In the genomic region with DNA sequence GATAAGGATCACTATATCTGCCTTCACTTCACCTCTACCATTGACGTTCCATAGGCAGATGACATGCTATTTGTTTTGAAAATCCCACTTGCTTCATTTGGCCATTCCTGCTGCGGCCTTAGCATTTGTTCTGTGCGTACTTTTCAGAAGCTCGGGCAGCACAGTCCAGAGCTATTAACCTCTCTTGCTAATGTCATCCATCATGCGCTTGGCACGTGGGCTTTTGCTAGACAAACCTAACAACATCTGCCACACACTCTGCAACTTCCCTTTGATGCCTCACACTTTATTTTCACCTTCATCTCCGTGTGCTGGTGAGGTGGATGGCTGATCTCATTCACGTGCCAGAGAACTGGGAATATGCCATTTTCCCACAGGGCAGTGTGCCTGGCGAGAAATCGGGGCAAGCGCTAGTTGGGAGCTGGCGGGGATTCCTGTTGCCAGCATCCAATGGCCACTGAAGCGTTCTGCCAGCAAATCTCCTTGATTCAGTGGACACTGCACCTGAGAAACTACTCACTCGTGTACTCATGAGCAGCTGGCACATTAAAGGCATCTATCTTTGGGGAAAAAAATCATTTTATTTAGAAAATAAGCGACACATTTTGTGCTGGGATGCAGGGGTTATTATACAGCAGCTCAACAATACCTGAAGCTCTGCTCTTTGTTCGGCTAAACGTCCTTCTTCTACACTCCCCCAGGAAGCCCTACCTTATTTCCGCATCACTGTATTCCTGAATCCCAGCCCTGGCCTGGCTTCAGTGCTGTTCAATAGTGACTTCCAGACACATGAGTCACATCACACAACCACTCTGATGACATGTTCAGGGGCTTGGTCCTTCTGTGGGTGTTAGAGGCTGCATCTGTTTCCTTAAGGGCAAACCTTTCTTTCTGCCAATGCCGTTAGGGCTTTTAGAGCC, we compare ENCODE assay signal across 15 mouse cellular contexts.
DNase-seq lines count a peak whose midpoint lies in the region; ATAC-seq lines count a peak whose summit lies in the region.
"Had no signal": no experiment of that assay in that cellular context is flagged by ENCODE, and none has a peak within 500 bp of the region (broad histone marks: within the 10 kb centered on the region; RNA-seq: fewer than 3 reads in every experiment).

No protein-coding gene starts in this region.

- H3K9ac ChIP-seq in hindbrain, embryonic 11.5 days (ENCODE audit: low read depth, low read length), result no peak overlapping the region
- H3K9ac ChIP-seq: limb, embryonic 15.5 days; lung, embryonic 14.5 days; midbrain, embryonic 12.5 days had no signal

- no peaks in the 10 kb centered on the region for H3K9me3 ChIP-seq in hindbrain, embryonic 11.5 days (ENCODE audit: control insufficient read depth, low read length)
- H3K9me3 ChIP-seq: embryonic facial prominence, embryonic 10.5 days; limb, embryonic 15.5 days; midbrain, embryonic 12.5 days had no signal

- H3K4me2 ChIP-seq in hindbrain, embryonic 11.5 days (replicated peaks; ENCODE audit: low read depth, low read length), result no peak overlapping the region
- H3K4me2 ChIP-seq: limb, embryonic 15.5 days; lung, embryonic 14.5 days; midbrain, embryonic 12.5 days had no signal

- H3K4me1 ChIP-seq in hindbrain, embryonic 11.5 days (replicated peaks; ENCODE audit: control insufficient read depth, insufficient read depth, low read length), result no peaks in the 10 kb centered on the region
- H3K4me1 ChIP-seq: limb, embryonic 15.5 days; midbrain, embryonic 12.5 days had no signal

- no peaks in the 10 kb centered on the region for H3K36me3 ChIP-seq in hindbrain, embryonic 11.5 days (ENCODE audit: control insufficient read depth, insufficient read depth, low read length)
- H3K36me3 ChIP-seq: embryonic facial prominence, embryonic 10.5 days; limb, embryonic 15.5 days; midbrain, embryonic 12.5 days had no signal

- H3K27me3 ChIP-seq in hindbrain, embryonic 11.5 days (ENCODE audit: control insufficient read depth, insufficient read depth, low read length), result no peaks in the 10 kb centered on the region
- H3K27me3 ChIP-seq: limb, embryonic 15.5 days had no signal

- peak overlapping the region; percentile 51; the same call in 1 of the 2 replicates for H3K27ac ChIP-seq in hindbrain, embryonic 11.5 days (ENCODE audit: low read depth, low read length)
- H3K27ac ChIP-seq: embryonic facial prominence, embryonic 10.5 days; heart, adult 2 months; layer of hippocampus, adult 2 months; limb, embryonic 15.5 days; midbrain, embryonic 12.5 days had no signal

- DNase-seq in adrenal gland, postnatal 25 days, result peak; percentile 13
- no peak for DNase-seq in adrenal gland, postnatal 4 days (ENCODE audit: low spot score in 2 of 2)
- peak; percentile 45 to 50 for DNase-seq in right cerebral cortex, postnatal 10 days (ENCODE audit: low spot score in 2 of 2)
- DNase-seq in right cerebral cortex, adult 18-20 months, result no peak
- no peak for DNase-seq in hindbrain, embryonic 11.5 days (ENCODE audit: low spot score)
- peak; percentile 48 for DNase-seq in retina, postnatal 1 day
- no peak for DNase-seq in ovary, postnatal 36 days (ENCODE audit: low spot score)
- DNase-seq in lung, postnatal 10 days, result no peak
- DNase-seq: heart, adult 2 months; kidney, adult 2 months; lung, embryonic 14.5 days had no signal

- no peak overlapping the region for H3K4me3 ChIP-seq in hindbrain, embryonic 11.5 days (ENCODE audit: low read depth, low read length)
- H3K4me3 ChIP-seq: embryonic facial prominence, embryonic 10.5 days; heart, adult 2 months; layer of hippocampus, adult 2 months; limb, embryonic 15.5 days; midbrain, embryonic 12.5 days had no signal

- ATAC-seq in hindbrain, embryonic 11.5 days (ENCODE audit: low FRiP score), result 0 out of 2 replicates have a peak, but pooled peaks have one; percentile 10

- 62% methylated on average over 19 of the region's 19 CpGs for WGBS in hindbrain, embryonic 11.5 days

Comparison
In these comparisons a context has a peak if more than half of its experiments do, and no peak if none do; other contexts are left out.
1. DNase-seq: peak in adrenal gland, postnatal 25 days (single experiment), right cerebral cortex, postnatal 10 days (2 of 2) and retina, postnatal 1 day (single experiment); none in adrenal gland, postnatal 4 days (0 of 2), right cerebral cortex, adult 18-20 months (single experiment), hindbrain, embryonic 11.5 days (single experiment), ovary, postnatal 36 days (single experiment) and lung, postnatal 10 days (single experiment).